Mouse (Mus musculus) midbrain, embryonic 13.5 days (tissue): ENCODE measurements around the gene Dab2ip. TPM values are rescaled to one million over a fixed set of nuclear protein-coding genes. Genes with fewer than 3 reads are reported as not detected.
A peak's percentile ranks its signal among the peaks of the same experiment; 100 is the strongest.

ENCODE experiments used
- ATAC-seq: fragments of 200-750 bp; cut with Nextera tagmentation; 2 replicates; pipeline ENCODE4 v1.8.0; 2017; ENCODE audit warnings: mild to moderate bottlenecking, moderate TSS enrichment, moderate library complexity
- H3K27ac ChIP-seq: fragments of 300-500 bp; sonication (generic); 2 replicates; pipeline ENCODE4 v1.5.1; 2015; ENCODE audit warnings: inconsistent platforms, mild to moderate bottlenecking, moderate library complexity
- H3K27me3 ChIP-seq: fragments of 300-500 bp; sonication (generic); 2 replicates; pipeline ENCODE4 v1.6.1; 2015; ENCODE audit warnings: mild to moderate bottlenecking, inconsistent platforms
- H3K36me3 ChIP-seq: fragments of 300-500 bp; sonication (generic); 2 replicates; pipeline ENCODE4 v1.6.1; 2015; ENCODE audit warnings: mild to moderate bottlenecking, inconsistent platforms
- H3K4me1 ChIP-seq: fragments of 300-500 bp; sonication (generic); replicated peaks from 2 replicates; pipeline ENCODE4 v1.6.1; 2015; ENCODE audit warnings: inconsistent platforms
- H3K4me2 ChIP-seq: fragments of 300-500 bp; sonication (generic); replicated peaks from 2 replicates; pipeline ENCODE4 v1.6.1; 2015; ENCODE audit warnings: moderate library complexity, mild to moderate bottlenecking, inconsistent platforms
- H3K4me3 ChIP-seq: fragments of 300-500 bp; sonication (generic); replicated peaks from 2 replicates; pipeline ENCODE4 v1.5.1; 2015; ENCODE audit warnings: mild to moderate bottlenecking, inconsistent platforms
- H3K9ac ChIP-seq: fragments of 300-500 bp; sonication (generic); replicated peaks from 2 replicates; pipeline ENCODE4 v1.6.1; 2015; ENCODE audit warnings: mild to moderate bottlenecking, inconsistent platforms
- H3K9me3 ChIP-seq: fragments of 300-500 bp; sonication (generic); 2 replicates; pipeline ENCODE4 v1.6.1; 2016; ENCODE audit warnings: mild to moderate bottlenecking, inconsistent platforms
- WGBS: fragments of 180-500 bp; shearing (Covaris S2); methylation state at CpG from one replicate; pipeline ENCODE4 v1.1.7; 2015; 5-methylcytosine and 5-hydroxymethylcytosine counted together
- polyA plus RNA-seq: library from polyadenylated mRNA; unstranded; fragments of >200 nt; fragmentation: Nextera tagmentation; extraction: Ambion mirVana; gene quantifications from 2 replicates; pipeline ENCODE4 v1.2.1, GENCODE M21; 2015

Dab2ip gene
- polyA plus RNA-seq, 1 experiment from 2014 or later, result 36.3 TPM

DNA sequence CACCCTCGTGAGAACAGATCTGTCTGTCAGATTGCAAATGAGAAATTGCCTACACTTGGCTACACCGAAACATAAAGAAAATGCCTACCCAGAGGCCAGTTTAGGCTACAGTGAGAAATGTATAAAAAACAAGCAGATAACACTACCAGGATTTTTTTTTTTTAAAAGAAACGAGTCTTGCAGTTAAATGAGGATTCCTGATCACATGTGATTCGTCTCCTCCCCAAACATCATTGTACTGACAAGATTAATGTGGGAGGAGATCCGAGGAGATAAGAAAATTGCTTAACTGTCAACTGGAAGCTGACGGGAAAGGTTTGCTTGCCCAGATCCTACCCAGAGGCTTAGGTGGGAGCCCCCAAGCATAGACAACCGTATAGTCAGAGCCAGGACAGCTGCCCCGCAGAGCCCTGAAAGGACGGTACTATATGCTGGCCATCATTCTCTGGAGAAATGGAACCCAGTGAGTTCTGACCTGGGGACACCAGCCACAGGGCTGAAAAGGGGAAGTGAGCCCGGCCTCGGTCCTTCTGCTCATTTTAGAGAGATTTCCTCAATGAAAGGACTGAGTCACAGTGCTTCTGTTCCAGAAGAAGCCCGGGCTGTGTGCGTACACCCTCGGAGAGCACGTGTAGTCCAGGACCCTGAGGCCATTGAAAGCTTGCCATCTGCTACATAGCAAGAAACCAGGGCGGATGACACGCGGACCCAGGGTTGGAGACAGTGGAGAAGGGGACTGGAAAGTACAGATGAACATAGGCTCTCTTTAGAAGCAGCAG lies 173.8 kb downstream of the Dab2ip start:
- Histone ChIP-seq H3K9ac (no peak overlapping the region), H3K4me2 (no peak overlapping the region), H3K9me3 (no peaks in the 10 kb centered on the region; the same call in 1 of the 2 replicates), H3K4me3 (no peak overlapping the region), H3K27me3 (no peaks in the 10 kb centered on the region), H3K4me1 (peaks cover 26% of the 10 kb centered on the region), H3K27ac (peak overlapping the region; percentile 42; the same call in 1 of the 2 replicates), H3K36me3 (peaks cover 32% of the 10 kb centered on the region)
- no peak for ATAC-seq
- WGBS, result 78% methylated on average over 18 of the region's 18 CpGs

- H3K36me3 ChIP-seq, result peaks cover 5% of the 10 kb centered on the region; the same call in 1 of the 2 replicates
- H3K4me2 ChIP-seq, result no peak overlapping the region
- H3K27me3 ChIP-seq, result no peaks in the 10 kb centered on the region
- no peak for ATAC-seq
- no peak overlapping the region for H3K27ac ChIP-seq
- 99% methylated on average over 2 of the region's 2 CpGs for WGBS
- no peak overlapping the region for H3K9ac ChIP-seq
- H3K4me3 ChIP-seq, result no peak overlapping the region
- peaks cover 12% of the 10 kb centered on the region for H3K4me1 ChIP-seq
- H3K9me3 ChIP-seq, result no peaks in the 10 kb centered on the region; the same call in 1 of the 2 replicates
These were observed 176.9 kb downstream of the Dab2ip start for GRCm38 (mm10) chr2:35735001-35735400.

DNA sequence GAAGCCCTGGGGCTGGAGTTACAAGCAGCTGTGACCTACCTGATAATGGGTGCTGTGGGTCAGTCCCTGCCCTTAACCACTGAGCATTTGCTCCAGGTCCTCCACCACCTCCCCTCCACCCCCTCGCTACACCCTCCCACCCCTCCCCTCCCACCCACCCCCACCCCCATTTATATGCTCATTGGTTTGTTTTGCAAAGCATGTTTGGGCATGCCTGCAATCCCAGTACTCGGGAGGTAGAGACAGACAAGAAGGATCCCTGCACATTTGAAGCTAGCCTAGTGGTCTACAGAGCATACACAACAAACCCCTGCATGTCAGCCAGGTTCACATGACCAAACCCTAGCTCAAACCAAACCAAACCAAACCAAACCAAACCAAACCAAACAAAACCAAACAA lies 178.0 kb downstream of the Dab2ip start:
- H3K4me1 ChIP-seq, result peaks cover 10% of the 10 kb centered on the region
- no peak overlapping the region for H3K27ac ChIP-seq
- H3K9me3 ChIP-seq, result no peaks in the 10 kb centered on the region; the same call in 1 of the 2 replicates
- no peak overlapping the region for H3K4me2 ChIP-seq
- no peaks in the 10 kb centered on the region for H3K27me3 ChIP-seq
- 91% methylated on average over 2 of the region's 2 CpGs for WGBS
- H3K4me3 ChIP-seq, result no peak overlapping the region
- H3K36me3 ChIP-seq, result peaks cover 3% of the 10 kb centered on the region; the same call in 1 of the 2 replicates
- H3K9ac ChIP-seq, result no peak overlapping the region
- ATAC-seq, result no peak

- Histone ChIP-seq H3K36me3 (no peaks in the 10 kb centered on the region), H3K27ac (no peak overlapping the region), H3K4me1 (no peaks in the 10 kb centered on the region), H3K4me3 (no peak overlapping the region), H3K9ac (no peak overlapping the region), H3K27me3 (no peaks in the 10 kb centered on the region), H3K9me3 (no peaks in the 10 kb centered on the region; the same call in 1 of the 2 replicates), H3K4me2 (no peak overlapping the region)
- WGBS, result 85% methylated on average over 7 of the region's 7 CpGs
- ATAC-seq, result no peak
These were observed 179.5 kb downstream of the Dab2ip start for GRCm38 (mm10) chr2:35737467-35738027.

DNA sequence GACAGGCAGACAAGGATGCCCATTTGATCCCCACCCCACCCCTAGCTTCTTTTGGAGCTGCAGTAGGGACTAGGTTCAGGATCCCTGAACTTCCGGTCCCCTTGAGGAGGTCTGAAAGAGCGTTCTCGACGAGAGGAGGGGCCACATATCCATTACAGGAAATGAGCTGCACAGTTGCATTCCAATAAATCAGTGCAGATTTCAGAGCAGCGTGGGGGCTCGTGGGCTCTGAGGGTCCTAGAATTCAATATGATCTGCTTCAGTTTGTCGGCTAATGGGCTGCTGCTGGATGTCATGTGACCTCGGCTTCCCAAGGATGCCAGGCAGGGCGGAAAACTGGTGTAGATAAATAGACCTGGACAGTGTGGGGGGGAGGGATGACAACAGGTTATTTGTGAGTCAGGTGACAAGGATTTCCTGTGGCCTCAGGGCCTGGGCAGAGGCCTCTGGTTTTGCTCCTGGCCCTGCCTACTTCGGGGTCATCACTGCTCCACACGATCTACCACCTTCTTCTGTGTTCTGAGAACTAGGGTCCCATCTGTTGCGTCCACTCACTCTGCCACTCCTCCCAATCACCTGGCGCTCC lies 181.7 kb downstream of the Dab2ip start:
- H3K27ac ChIP-seq, result no peak overlapping the region
- no peak overlapping the region for H3K4me3 ChIP-seq
- peak; percentile 37; the same call in 1 of the 2 replicates for ATAC-seq
- no peaks in the 10 kb centered on the region for H3K36me3 ChIP-seq
- no peak overlapping the region for H3K4me2 ChIP-seq
- no peaks in the 10 kb centered on the region for H3K27me3 ChIP-seq
- no peaks in the 10 kb centered on the region for H3K4me1 ChIP-seq
- H3K9ac ChIP-seq, result no peak overlapping the region
- 77% methylated on average over 13 of the region's 13 CpGs for WGBS
- no peaks in the 10 kb centered on the region; the same call in 1 of the 2 replicates for H3K9me3 ChIP-seq

DNA sequence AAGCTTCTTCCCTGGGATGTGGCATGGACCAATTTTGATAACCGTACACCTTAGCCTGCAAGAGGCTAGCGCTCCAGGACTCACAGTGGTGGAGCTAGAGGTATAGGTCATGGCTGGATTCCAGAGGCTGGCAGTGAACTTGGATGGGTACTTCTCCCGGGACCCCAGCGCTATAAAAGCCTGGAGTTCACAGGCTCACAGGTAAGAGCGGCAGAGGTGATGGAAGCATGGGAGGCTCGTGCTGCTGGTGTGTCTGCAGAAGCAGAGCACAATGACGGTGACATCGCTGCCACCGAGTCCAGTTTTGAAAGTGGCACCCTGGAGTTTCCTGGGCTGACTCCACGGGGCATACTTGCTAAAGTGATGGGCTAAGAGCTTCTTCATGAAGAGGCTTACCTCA lies 187.8 kb downstream of the Dab2ip start:
- ATAC-seq, result no peak
- peaks cover 19% of the 10 kb centered on the region for H3K4me1 ChIP-seq
- H3K27ac ChIP-seq, result no peak overlapping the region

DNA sequence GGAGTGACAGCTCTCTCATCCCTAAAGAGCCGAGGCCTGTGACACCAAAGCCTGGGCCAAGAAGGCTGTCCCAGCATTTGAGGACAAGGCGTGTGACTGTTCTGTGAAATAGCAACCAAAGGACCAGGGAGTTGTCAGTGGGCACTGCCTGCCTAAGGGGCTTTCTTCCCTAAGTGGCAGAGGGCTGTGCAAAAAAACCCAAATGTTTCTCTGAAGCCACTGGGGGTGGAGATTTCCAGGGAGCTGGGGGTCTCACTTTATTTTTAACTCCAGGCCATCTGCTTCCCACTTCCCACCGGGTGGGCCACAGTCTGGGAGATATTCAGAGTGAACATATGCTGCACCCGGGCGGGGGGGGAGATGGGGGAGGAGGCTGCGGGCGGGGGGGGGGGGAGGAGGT lies 188.6 kb downstream of the Dab2ip start:
- ATAC-seq, result no peak

More for the DNA sequence above, 187.8 kb downstream of the Dab2ip start:
- WGBS, result 86% methylated on average over 10 of the region's 10 CpGs
- H3K4me3 ChIP-seq, result no peak overlapping the region
- no peak overlapping the region for H3K9ac ChIP-seq
- H3K36me3 ChIP-seq, result no peaks in the 10 kb centered on the region
- no peaks in the 10 kb centered on the region for H3K27me3 ChIP-seq
- H3K4me2 ChIP-seq, result no peak overlapping the region
- no peaks in the 10 kb centered on the region for H3K9me3 ChIP-seq

DNA sequence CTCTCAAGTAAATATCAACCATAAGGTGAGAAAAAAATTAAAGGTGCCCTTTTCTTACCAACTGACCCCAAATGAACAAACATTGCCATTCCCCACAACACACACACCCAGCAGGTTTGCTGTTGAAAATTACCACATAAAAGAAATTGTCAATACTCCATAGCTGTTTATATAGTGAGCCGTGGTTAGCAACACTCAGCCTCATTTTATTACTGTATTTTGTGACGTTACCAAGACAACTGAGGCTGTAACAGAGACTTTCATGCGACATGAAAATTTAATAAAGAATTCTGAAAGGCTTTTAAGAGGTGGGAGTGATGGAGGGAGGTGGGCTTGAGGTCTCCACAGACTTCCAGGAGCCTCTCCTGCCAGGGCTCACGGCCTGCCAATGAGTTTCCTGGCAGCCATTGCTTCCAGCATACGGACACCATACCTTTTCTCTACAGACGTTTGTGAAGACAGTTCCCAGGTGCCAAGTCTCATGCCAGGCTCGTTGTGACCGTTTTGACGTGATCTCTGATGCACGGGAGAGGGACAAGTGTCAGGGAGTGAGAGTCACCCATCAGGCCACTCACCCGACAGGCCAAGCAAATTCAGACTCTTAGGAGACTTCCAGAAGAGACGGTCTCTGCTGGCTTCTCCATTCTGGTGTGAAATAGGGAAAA lies 189.4 kb downstream of the Dab2ip start:
- no peaks in the 10 kb centered on the region for H3K9me3 ChIP-seq
- WGBS, result 75% methylated on average over 12 of the region's 12 CpGs
- H3K27ac ChIP-seq, result no peak overlapping the region
- H3K9ac ChIP-seq, result no peak overlapping the region
- no peak overlapping the region for H3K4me2 ChIP-seq
- no peaks in the 10 kb centered on the region for H3K36me3 ChIP-seq
- H3K27me3 ChIP-seq, result no peaks in the 10 kb centered on the region
- no peak overlapping the region for H3K4me3 ChIP-seq
- peaks cover 23% of the 10 kb centered on the region for H3K4me1 ChIP-seq
- no peak for ATAC-seq

More for the DNA sequence above, 188.6 kb downstream of the Dab2ip start:
- Histone ChIP-seq H3K36me3 (no peaks in the 10 kb centered on the region), H3K9ac (no peak overlapping the region), H3K27me3 (no peaks in the 10 kb centered on the region), H3K9me3 (no peaks in the 10 kb centered on the region), H3K27ac (peak overlapping the region; percentile 39; the same call in 1 of the 2 replicates), H3K4me2 (no peak overlapping the region), H3K4me3 (no peak overlapping the region), H3K4me1 (peaks cover 19% of the 10 kb centered on the region)
- 39% methylated on average over 6 of the region's 7 CpGs for WGBS

GRCm38 (mm10) chr2:35750533-35751141 lies 192.6 kb downstream of the Dab2ip start:
- no peaks in the 10 kb centered on the region for H3K36me3 ChIP-seq
- no peaks in the 10 kb centered on the region for H3K9me3 ChIP-seq
- ATAC-seq, result no peak
- H3K4me3 ChIP-seq, result no peak overlapping the region
- no peak overlapping the region for H3K9ac ChIP-seq
- 78% methylated on average over 7 of the region's 7 CpGs for WGBS
- H3K27ac ChIP-seq, result no peak overlapping the region
- no peak overlapping the region for H3K4me2 ChIP-seq
- H3K4me1 ChIP-seq, result peaks cover 23% of the 10 kb centered on the region
- H3K27me3 ChIP-seq, result no peaks in the 10 kb centered on the region

DNA sequence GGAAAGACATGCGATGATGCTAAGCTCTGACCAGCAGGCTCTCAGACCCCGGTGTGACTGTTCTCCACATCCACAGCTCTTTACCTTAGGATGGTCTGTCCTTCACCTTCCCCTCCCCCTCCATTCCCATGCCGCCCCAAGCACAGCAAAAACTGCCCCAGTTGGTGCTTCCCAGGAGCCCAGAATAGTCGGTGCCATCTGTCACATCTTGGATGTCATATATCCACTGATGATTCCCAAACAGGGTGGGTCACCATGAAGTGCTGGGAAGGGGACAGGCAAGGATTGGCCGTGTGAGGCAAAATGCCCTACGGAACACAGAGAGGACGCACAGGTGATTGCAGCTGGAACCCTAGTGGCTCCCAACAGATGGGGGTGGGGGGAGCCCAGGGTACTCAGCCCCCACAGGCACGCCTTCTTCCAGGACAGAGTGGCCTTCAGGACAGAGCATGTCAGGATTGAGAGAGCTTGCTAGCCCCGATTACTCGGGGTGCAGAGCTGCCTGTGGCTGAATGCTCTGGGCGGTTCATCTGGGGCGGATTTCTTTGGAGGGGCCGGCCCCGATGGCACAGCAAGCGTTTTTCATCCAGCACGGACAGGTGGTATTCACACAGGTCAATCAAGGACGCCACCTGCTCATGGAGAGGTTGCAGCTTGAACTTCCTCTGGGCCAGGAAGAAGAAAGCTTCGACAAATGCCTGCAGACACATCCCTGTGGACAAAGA lies 193.9 kb downstream of the Dab2ip start:
- H3K9ac ChIP-seq, result no peak overlapping the region
- no peak overlapping the region for H3K4me2 ChIP-seq
- no peak overlapping the region for H3K27ac ChIP-seq
- peaks cover 17% of the 10 kb centered on the region for H3K4me1 ChIP-seq
- H3K36me3 ChIP-seq, result no peaks in the 10 kb centered on the region
- H3K27me3 ChIP-seq, result no peaks in the 10 kb centered on the region
- 85% methylated on average over 18 of the region's 18 CpGs for WGBS
- H3K9me3 ChIP-seq, result no peaks in the 10 kb centered on the region
- no peak overlapping the region for H3K4me3 ChIP-seq
- no peak for ATAC-seq

DNA sequence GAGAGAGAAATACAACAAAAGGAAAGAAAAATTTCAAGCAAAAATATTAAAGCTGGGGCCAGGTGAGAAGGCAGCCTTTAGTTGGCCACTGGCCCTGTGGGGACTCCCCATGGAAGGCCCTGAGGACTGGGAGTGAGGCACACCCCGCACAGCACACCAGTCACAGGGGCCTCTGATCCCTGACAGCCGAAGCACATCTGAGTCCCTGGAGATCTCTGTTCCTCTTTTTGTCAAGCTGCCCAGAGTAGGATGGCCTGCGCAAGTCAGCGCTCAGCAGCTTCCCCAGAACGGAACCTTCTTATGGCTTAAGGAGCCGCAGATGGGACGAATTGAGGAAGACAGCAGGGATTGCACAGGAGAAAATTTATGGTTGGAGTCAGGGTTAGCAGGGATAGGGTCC lies 198.4 kb downstream of the Dab2ip start:
- Histone ChIP-seq H3K9ac (no peak overlapping the region), H3K36me3 (no peaks in the 10 kb centered on the region), H3K9me3 (no peaks in the 10 kb centered on the region), H3K27me3 (no peaks in the 10 kb centered on the region), H3K4me2 (no peak overlapping the region), H3K4me3 (no peak overlapping the region), H3K4me1 (peaks cover 15% of the 10 kb centered on the region; the same call in 1 of the 2 replicates), H3K27ac (no peak overlapping the region)
- ATAC-seq, result no peak
- 88% methylated on average over 7 of the region's 7 CpGs for WGBS
